Mouse (Mus musculus): ENCODE data around the gene Megf6. TPM values are rescaled to one million over a fixed set of nuclear protein-coding genes. Genes with fewer than 3 reads are reported as not detected.

The Megf6 gene
- total RNA-seq, 1 experiment from 2014 or later, result not detected

DNA sequence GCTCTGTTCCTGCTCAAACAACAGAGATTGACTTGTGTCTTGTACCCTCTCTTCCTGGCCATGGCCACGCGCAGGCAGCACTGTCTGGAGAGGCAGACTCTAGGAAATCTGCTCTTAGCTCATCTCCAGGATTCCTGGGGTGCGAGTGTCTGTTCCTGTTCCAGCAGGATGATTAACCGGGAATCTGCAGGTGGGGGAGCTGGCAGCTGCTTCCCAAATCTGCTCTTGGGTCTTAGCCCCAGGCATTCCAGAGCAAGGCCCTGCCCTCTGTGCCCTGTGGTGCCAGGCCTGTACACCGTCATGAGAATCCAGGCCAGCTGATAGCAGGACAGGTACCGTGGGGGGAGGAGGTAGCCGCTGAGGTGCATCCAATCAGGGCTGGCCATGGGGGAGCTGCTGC lies 34.0 kb downstream of the Megf6 start:
- ATAC-seq (ENCODE audit: extremely low read depth, insufficient number of reproducible peaks, low FRiP score, poor library complexity, severe bottlenecking), result no peak

DNA sequence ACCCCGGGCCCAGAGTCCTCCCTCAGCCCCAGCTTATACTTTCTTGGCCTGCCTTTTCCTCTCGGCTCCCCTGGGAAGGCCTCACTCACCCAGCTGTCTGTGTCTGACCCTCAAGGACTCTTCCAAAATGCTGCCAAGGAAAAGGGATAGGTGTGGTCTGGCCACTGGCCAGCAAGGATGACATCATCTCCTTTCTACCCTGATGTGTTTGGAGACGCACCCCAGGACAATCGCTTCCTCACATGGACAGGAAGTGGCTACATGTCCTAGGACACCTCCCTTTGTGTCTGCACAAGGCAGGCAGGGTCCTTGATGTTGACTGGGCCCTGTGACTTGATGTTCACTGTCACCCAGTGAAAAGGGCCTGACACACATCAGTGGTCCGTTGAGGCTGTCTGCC lies 34.9 kb downstream of the Megf6 start:
- no peak for ATAC-seq (ENCODE audit: extremely low read depth, insufficient number of reproducible peaks, low FRiP score, poor library complexity, severe bottlenecking)

- no peak for ATAC-seq (ENCODE audit: extremely low read depth, insufficient number of reproducible peaks, low FRiP score, poor library complexity, severe bottlenecking)
Observed at GRCm38 (mm10) chr4:154207261-154207660, 36.7 kb downstream of the Megf6 start.

- ATAC-seq (ENCODE audit: extremely low read depth, insufficient number of reproducible peaks, low FRiP score, poor library complexity, severe bottlenecking), result no peak
Observed at GRCm38 (mm10) chr4:154209054-154209453, 38.5 kb downstream of the Megf6 start.

DNA sequence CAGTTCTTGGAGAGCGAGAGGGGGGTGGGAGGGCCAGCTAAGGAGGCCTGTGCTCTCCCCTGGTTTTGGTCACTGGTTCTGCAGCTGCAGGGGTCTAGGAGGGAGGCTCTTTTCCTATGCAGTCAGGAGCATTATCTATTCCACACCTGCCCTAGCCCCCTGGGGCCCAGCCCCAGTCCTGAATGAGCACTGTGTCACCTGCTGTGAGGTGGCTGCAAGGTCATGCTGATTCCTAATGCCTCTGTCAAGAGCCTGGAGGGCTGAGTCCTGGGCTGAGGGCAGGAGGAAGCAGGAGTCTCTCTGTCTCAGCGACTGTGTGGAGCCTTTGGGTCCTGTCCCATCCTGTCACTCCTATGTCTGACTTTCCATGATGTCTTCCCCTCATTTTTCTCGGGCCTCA lies 39.3 kb downstream of the Megf6 start:
- no peak for ATAC-seq (ENCODE audit: extremely low read depth, insufficient number of reproducible peaks, low FRiP score, poor library complexity, severe bottlenecking)

- ATAC-seq (ENCODE audit: extremely low read depth, insufficient number of reproducible peaks, low FRiP score, poor library complexity, severe bottlenecking), result no peak
Observed at GRCm38 (mm10) chr4:154211459-154211858, 40.9 kb downstream of the Megf6 start.

DNA sequence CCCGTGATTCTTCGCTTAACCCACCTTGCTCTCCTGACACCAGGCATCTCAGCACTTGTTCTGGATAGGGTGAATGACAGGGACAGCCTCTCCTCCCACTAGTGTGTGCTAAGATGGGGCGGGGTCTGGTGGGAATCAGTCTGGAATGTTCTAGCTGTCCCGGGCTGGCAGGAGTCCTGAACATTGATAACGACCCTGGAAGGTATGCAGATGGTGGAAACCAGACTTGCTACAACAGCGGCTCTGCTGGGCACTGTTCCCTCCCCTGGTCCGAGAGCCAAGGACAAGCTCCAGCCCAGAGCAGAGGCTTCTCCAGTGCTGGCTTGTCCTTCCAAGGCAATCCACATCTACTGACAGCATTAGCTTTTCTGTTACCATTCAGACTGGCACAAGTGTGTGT lies 43.1 kb downstream of the Megf6 start:
- ATAC-seq (ENCODE audit: extremely low read depth, insufficient number of reproducible peaks, low FRiP score, poor library complexity, severe bottlenecking), result no peak

GRCm38 (mm10) chr4:154214075-154214474 lies 43.5 kb downstream of the Megf6 start:
- no peak for ATAC-seq (ENCODE audit: extremely low read depth, insufficient number of reproducible peaks, low FRiP score, poor library complexity, severe bottlenecking)

- no peak for ATAC-seq (ENCODE audit: extremely low read depth, insufficient number of reproducible peaks, low FRiP score, poor library complexity, severe bottlenecking)
Observed at GRCm38 (mm10) chr4:154217711-154218350, 47.3 kb downstream of the Megf6 start.

- no peak for ATAC-seq (ENCODE audit: extremely low read depth, insufficient number of reproducible peaks, low FRiP score, poor library complexity, severe bottlenecking)
Observed at GRCm38 (mm10) chr4:154222773-154223172, 52.2 kb downstream of the Megf6 start.

- no peak for ATAC-seq (ENCODE audit: extremely low read depth, insufficient number of reproducible peaks, low FRiP score, poor library complexity, severe bottlenecking)
Observed at GRCm38 (mm10) chr4:154224267-154224969, 53.9 kb downstream of the Megf6 start.

- ATAC-seq (ENCODE audit: extremely low read depth, insufficient number of reproducible peaks, low FRiP score, poor library complexity, severe bottlenecking), result no peak
Observed at GRCm38 (mm10) chr4:154224970-154225309, 54.4 kb downstream of the Megf6 start.

GRCm38 (mm10) chr4:154226678-154227077 lies 56.1 kb downstream of the Megf6 start:
- no peak for ATAC-seq (ENCODE audit: extremely low read depth, insufficient number of reproducible peaks, low FRiP score, poor library complexity, severe bottlenecking)

GRCm38 (mm10) chr4:154228336-154228735 lies 57.8 kb downstream of the Megf6 start:
- ATAC-seq (ENCODE audit: extremely low read depth, insufficient number of reproducible peaks, low FRiP score, poor library complexity, severe bottlenecking), result no peak

DNA sequence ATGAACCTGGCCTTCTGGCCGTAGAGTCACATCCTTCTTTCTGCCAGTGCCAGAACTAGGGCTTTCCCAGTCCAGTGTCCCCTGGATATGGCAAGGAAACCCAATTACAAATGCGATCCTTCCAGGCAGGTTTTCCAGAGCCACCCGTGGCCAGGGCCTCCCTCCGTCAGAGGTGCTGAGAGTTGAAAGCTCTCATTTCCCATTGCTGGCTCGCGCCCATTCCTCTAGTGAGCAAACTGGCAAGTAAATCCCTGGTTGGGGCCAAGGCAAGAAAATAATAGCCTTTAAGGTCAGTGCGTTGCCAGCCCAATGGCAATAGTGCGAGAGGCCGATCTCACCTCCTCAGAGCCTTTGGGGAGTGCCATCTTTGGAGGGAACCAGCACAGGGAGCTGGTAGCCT lies 59.0 kb downstream of the Megf6 start:
- no peak for ATAC-seq (ENCODE audit: extremely low read depth, insufficient number of reproducible peaks, low FRiP score, poor library complexity, severe bottlenecking)

- no peak for ATAC-seq (ENCODE audit: extremely low read depth, insufficient number of reproducible peaks, low FRiP score, poor library complexity, severe bottlenecking)
Observed at GRCm38 (mm10) chr4:154231380-154231779, 60.9 kb downstream of the Megf6 start.

- no peak for ATAC-seq (ENCODE audit: extremely low read depth, insufficient number of reproducible peaks, low FRiP score, poor library complexity, severe bottlenecking)
Observed at GRCm38 (mm10) chr4:154232295-154232694, 61.8 kb downstream of the Megf6 start.

- ATAC-seq (ENCODE audit: extremely low read depth, insufficient number of reproducible peaks, low FRiP score, poor library complexity, severe bottlenecking), result no peak
Observed at GRCm38 (mm10) chr4:154236001-154236400, 65.5 kb downstream of the Megf6 start.

DNA sequence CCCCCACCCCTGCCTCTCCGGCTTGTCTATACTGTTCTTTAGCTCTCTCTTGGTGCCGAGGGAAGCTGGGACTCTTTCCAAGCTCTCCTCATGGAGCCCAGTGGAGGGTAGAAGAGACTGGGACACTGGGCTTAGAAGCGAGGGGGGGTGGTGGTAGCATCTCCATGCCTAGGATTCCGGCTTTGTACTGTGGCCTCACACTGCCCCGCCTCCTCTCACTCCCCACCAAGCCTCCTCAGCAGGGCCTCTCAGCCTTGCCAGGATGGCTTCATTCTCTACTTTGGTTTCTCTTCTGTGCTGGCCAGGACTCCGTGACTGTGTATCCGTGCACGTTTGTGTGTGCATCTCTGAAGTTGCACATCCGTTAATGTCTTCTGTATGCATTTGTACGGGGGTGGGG lies 66.4 kb downstream of the Megf6 start:
- ATAC-seq (ENCODE audit: extremely low read depth, insufficient number of reproducible peaks, low FRiP score, poor library complexity, severe bottlenecking), result no peak

DNA sequence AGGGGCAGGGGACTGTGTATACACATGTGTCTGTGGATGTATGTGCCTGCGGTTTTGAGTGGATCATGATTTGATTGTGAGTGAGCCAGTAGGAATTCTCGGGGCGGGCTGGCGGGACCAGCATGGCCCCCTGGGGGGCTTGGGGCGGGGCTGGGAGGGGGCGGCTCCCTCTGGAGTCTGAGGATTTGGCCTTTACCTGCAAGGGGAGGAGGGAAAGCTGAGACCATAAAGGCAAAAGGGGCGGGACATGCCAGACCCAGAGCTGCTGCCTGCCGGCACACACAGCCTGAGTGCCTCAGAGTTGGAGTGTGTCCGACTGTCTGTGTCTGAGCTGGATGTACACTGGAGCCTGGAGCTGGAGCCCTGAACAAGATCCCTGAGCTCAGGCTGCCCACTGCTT lies 66.8 kb downstream of the Megf6 start:
- no peak for ATAC-seq (ENCODE audit: extremely low read depth, insufficient number of reproducible peaks, low FRiP score, poor library complexity, severe bottlenecking)

DNA sequence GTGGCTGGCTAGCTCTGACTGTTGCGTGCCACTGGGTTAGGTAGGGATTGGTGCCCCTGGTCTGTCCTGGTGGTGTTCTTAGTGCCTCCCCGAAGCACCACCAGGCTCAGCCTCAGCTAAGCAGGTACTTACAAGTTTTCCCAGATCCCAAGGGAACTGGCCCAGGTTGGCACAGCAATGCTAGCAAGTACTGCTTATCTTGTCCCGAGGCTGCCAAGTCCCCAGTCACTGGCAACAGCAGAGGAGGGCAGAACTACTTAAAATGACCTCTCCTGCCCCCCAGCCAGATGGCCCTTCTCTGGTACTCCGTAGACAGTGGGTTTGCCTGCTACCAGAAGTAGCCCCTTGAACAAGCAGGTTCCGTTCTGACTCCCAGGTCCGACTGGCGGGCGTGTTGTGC lies 68.7 kb downstream of the Megf6 start:
- ATAC-seq (ENCODE audit: extremely low read depth, insufficient number of reproducible peaks, low FRiP score, poor library complexity, severe bottlenecking), result no peak

Measured in neutrophil, adult 5-6 weeks (primary cell).